ENCODE assay signal across 22 mouse cellular contexts in the genomic region with DNA sequence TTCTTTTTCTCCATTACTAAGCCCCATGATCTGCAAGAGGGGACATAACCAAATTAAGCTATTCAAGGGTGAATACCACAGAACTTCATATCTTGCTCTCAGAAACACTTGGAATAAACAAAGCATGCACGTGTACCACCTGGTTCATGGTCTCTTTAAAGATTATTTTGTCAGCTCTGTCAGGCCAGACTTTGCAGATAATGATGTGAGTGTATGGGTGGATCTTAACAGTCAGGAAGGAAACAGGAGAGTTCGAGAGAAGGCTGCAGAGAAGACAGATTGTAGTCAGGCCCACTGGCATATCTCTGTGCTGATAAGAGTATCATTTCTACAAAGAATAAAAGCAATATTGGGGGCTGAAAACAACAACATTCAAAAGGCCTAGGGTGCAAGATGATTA.
"Had no signal": no experiment of that assay in that cellular context is flagged by ENCODE, and none has a peak within 500 bp of the region (broad histone marks: within the 10 kb centered on the region; RNA-seq: fewer than 3 reads in every experiment).

No protein-coding gene starts in this region.

- H3K4me3 ChIP-seq: layer of hippocampus, adult 2 months; limb, embryonic 10.5 days; limb, embryonic 13.5 days; midbrain, embryonic 12.5 days; midbrain, embryonic 15.5 days; neural tube, embryonic 12.5 days; neural tube, embryonic 15.5 days had no signal

- DNase-seq: kidney, adult 2 months; kidney, postnatal 25 days; layer of hippocampus, adult 9-11 months; lung, embryonic 14.5 days; lung, postnatal 36 days; right cerebral cortex, adult 18-20 months; right cerebral cortex, postnatal 14 days; right cerebral cortex, postnatal 4 days; thymus, adult 2 months; thymus, postnatal 14 days had no signal

- H3K36me3 ChIP-seq: limb, embryonic 10.5 days; limb, embryonic 13.5 days; midbrain, embryonic 12.5 days; midbrain, embryonic 15.5 days; neural tube, embryonic 12.5 days; neural tube, embryonic 15.5 days had no signal

- H3K9me3 ChIP-seq: limb, embryonic 10.5 days; limb, embryonic 13.5 days; midbrain, embryonic 12.5 days; midbrain, embryonic 15.5 days; neural tube, embryonic 12.5 days; neural tube, embryonic 15.5 days had no signal

- ATAC-seq: inflammation-experienced regulatory T-cells, adult 6 months; intestine, postnatal 0 days; lung, postnatal 0 days; midbrain, embryonic 15.5 days had no signal

- H3K4me2 ChIP-seq: limb, embryonic 13.5 days; lung, embryonic 14.5 days; midbrain, embryonic 12.5 days; midbrain, embryonic 15.5 days; neural tube, embryonic 12.5 days; neural tube, embryonic 15.5 days had no signal

- H3K27me3 ChIP-seq: midbrain, embryonic 12.5 days; midbrain, embryonic 15.5 days; neural tube, embryonic 12.5 days; neural tube, embryonic 15.5 days had no signal

- H3K27ac ChIP-seq: kidney, postnatal 0 days; layer of hippocampus, adult 2 months; limb, embryonic 10.5 days; limb, embryonic 13.5 days; midbrain, embryonic 12.5 days; midbrain, embryonic 15.5 days; neural tube, embryonic 12.5 days; neural tube, embryonic 15.5 days; stomach, postnatal 0 days had no signal

- H3K9ac ChIP-seq: limb, embryonic 13.5 days; lung, embryonic 14.5 days; midbrain, embryonic 12.5 days; midbrain, embryonic 15.5 days; neural tube, embryonic 12.5 days; neural tube, embryonic 15.5 days had no signal
